Mouse (Mus musculus): ENCODE results near the gene Gm10260. TPM values are rescaled to one million over a fixed set of nuclear protein-coding genes. Genes with fewer than 3 reads are reported as not detected.

Gene Gm10260
- polyA plus RNA-seq, 1 experiment from 2014 or later, result 5.6 TPM

GRCm38 (mm10) chr13:97724551-97724950 lies 35.9 kb downstream of the Gm10260 start:
- H3K27me3 ChIP-seq (ENCODE audit: insufficient read depth, low read length), result no peaks in the 10 kb centered on the region
- H3K36me3 ChIP-seq (ENCODE audit: insufficient read depth, low read length), result no peaks in the 10 kb centered on the region
- H3K4me1 ChIP-seq (ENCODE audit: insufficient read depth, low read length), result no peaks in the 10 kb centered on the region
- H3K27ac ChIP-seq (ENCODE audit: low read length), result no peak overlapping the region
- no peak for ATAC-seq (ENCODE audit: low FRiP score, low TSS enrichment)
- H3K4me2 ChIP-seq (replicated peaks; ENCODE audit: low read depth, low read length), result no peak overlapping the region
- H3K9me3 ChIP-seq (ENCODE audit: low read length), result no peaks in the 10 kb centered on the region
- no peak overlapping the region for H3K9ac ChIP-seq (replicated peaks; ENCODE audit: low read length)
- 76% methylated on average over 6 of the region's 6 CpGs for WGBS
- H3K4me3 ChIP-seq (ENCODE audit: low read length), result no peak overlapping the region

- H3K27ac ChIP-seq (ENCODE audit: low read length), result 0 out of 2 replicates have a peak overlapping the region, but pooled peaks have one; percentile 27
- no peaks in the 10 kb centered on the region for H3K27me3 ChIP-seq (ENCODE audit: insufficient read depth, low read length)
- H3K4me1 ChIP-seq (ENCODE audit: insufficient read depth, low read length), result no peaks in the 10 kb centered on the region
- WGBS, result 57% methylated on average over 8 of the region's 8 CpGs
- H3K36me3 ChIP-seq (ENCODE audit: insufficient read depth, low read length), result no peaks in the 10 kb centered on the region
- ATAC-seq (ENCODE audit: low FRiP score, low TSS enrichment), result no peak
- H3K4me2 ChIP-seq (replicated peaks; ENCODE audit: low read depth, low read length), result no peak overlapping the region
- H3K9ac ChIP-seq (replicated peaks; ENCODE audit: low read length), result no peak overlapping the region
- no peak overlapping the region for H3K4me3 ChIP-seq (ENCODE audit: low read length)
- H3K9me3 ChIP-seq (ENCODE audit: low read length), result 0 out of 2 replicates have a peak, but pooled peaks cover 3% of the 10 kb centered on the region
Observed at GRCm38 (mm10) chr13:97712506-97713275, 47.7 kb downstream of the Gm10260 start.

- Histone ChIP-seq H3K4me1 (ENCODE audit: insufficient read depth, low read length) (no peaks in the 10 kb centered on the region), H3K4me3 (ENCODE audit: low read length) (no peak overlapping the region), H3K9ac (replicated peaks; ENCODE audit: low read length) (no peak overlapping the region), H3K27me3 (ENCODE audit: insufficient read depth, low read length) (no peaks in the 10 kb centered on the region), H3K4me2 (replicated peaks; ENCODE audit: low read depth, low read length) (no peak overlapping the region), H3K9me3 (ENCODE audit: low read length) (0 out of 2 replicates have a peak, but pooled peaks cover 3% of the 10 kb centered on the region), H3K36me3 (ENCODE audit: insufficient read depth, low read length) (no peaks in the 10 kb centered on the region), H3K27ac (ENCODE audit: low read length) (no peak overlapping the region)
- ATAC-seq (ENCODE audit: low FRiP score, low TSS enrichment), result no peak
- WGBS, result 83% methylated on average over 2 of the region's 2 CpGs
Observed at GRCm38 (mm10) chr13:97711510-97711909, 48.9 kb downstream of the Gm10260 start.

All from kidney, embryonic 16.5 days (tissue).